Mouse (Mus musculus): ENCODE data around the gene Nob1.

DNA sequence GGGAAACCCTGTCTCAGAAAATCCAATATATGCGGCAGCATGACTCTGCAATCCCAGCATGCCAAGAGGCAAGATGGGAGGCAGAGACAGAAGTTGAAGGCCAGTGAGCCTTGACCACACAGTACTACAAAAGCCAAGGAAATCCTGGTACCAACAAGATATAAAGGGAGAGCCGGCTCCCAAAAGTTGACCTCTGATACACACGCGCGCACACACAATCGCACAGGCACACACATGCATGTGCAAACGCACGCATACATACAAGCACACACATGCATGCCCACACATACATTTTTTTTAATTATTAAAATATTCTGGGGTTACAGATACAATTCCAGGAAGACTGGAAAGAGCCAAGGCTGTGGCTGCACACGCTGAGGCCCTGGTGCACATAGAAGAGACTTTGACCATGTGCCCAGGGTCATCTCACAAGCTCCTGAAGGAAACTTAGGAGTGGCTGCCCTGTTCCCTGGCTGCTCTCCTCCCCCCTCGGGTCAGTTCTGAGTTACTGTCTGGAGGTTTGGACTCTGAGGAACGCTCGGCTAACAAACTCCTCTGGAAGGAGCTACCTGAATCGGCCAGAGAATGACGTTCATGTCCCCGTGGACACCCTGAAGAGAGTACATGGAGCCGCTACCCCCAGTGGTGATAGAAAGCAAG lies 34.2 kb downstream of the Nob1 start:
- TF ChIP-seq POLR2A (IDR thresholded peaks at IDR 0.05; ENCODE audit: insufficient read depth, low read depth, low read length), result no peak
- no peak for TF ChIP-seq CTCF (IDR thresholded peaks at IDR 0.05; ENCODE audit: insufficient read depth, low read depth, low read length)

Measured in olfactory bulb, adult 2 months (tissue).